In the genomic region with DNA sequence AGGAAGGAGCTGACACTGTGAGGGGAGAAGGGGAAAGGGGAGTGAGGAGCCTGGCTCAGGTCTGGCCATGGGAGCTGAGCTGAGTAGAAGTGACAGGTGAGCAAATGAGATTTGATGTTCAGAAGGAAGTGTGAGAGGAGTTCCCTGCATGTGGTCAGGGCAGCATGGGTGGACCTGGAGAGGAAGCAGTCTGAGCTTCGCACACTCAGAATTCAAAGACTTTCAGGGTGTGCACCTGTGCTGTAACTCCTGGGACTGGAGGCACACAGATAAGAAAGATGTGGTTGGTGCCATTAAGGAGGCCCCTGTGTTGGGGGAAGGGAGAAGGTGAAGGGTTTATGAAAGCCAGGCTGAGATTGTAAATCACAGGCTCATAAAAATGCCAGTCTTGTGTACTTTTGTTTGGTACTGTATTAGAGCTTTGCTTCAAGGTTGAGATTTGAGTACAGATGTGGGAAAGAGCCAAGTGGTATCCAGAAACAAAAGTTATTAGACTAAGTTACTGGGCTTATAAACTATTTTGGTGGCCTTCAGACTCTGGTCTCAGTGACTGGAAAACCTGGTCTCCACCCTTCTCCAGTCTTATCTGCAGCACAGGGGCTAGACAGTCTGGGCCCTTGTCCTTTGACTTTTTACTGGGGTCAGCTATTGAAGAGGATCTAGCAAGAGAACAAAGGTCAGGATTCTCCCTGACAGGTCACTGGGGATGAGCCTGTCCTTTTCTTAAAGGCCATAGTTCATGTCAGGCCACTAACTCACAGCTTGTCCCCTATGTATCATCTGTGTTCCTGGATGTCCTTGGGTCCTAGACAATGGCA, we compare ENCODE assay signal across 12 mouse cellular contexts. TPM values are rescaled to one million over a fixed set of nuclear protein-coding genes. Genes with fewer than 3 reads are reported as not detected.
DNase-seq lines count a peak whose midpoint lies in the region; ATAC-seq lines count a peak whose summit lies in the region.
"Had no signal": no experiment of that assay in that cellular context is flagged by ENCODE, and none has a peak within 500 bp of the region (broad histone marks: within the 10 kb centered on the region; RNA-seq: fewer than 3 reads in every experiment).

No protein-coding gene starts in this region.

- H3K4me2 ChIP-seq in limb, embryonic 11.5 days (ENCODE audit: low read depth, severe bottlenecking), result no peak overlapping the region
- H3K4me2 ChIP-seq in intestine, embryonic 14.5 days (ENCODE audit: low read length), result no peak overlapping the region
- H3K4me2 ChIP-seq in stomach, embryonic 14.5 days (replicated peaks; ENCODE audit: low read depth, low read length), result no peak overlapping the region
- H3K4me2 ChIP-seq: embryonic facial prominence, embryonic 12.5 days; liver, embryonic 13.5 days had no signal

- no peak overlapping the region for H3K27ac ChIP-seq in limb, embryonic 11.5 days (replicated peaks; ENCODE audit: low read depth, low read length)
- H3K27ac ChIP-seq in limb, embryonic 10.5 days, result no peak overlapping the region
- peak overlapping the region; percentile 54 for H3K27ac ChIP-seq in intestine, embryonic 14.5 days (ENCODE audit: low read depth)
- no peak overlapping the region for H3K27ac ChIP-seq in stomach, embryonic 14.5 days (ENCODE audit: low read length)
- H3K27ac ChIP-seq: embryonic facial prominence, embryonic 12.5 days; liver, embryonic 13.5 days had no signal

- ATAC-seq in limb, embryonic 11.5 days (ENCODE audit: insufficient number of reproducible peaks, low FRiP score, low TSS enrichment, low read depth), result no peak
- ATAC-seq in intestine, embryonic 14.5 days (replicated peaks; ENCODE audit: low FRiP score, low TSS enrichment, low read depth), result peak; percentile 97
- 0 out of 2 replicates have a peak, but pooled peaks have one; percentile 49 for ATAC-seq in stomach, embryonic 14.5 days (ENCODE audit: insufficient number of reproducible peaks, insufficient read depth, low FRiP score, low read depth)
- ATAC-seq: inflammation-experienced regulatory T-cells, adult 6 months had no signal

- H3K9ac ChIP-seq in limb, embryonic 11.5 days (ENCODE audit: low read length), result no peak overlapping the region
- H3K9ac ChIP-seq in intestine, embryonic 14.5 days (ENCODE audit: low read length), result no peak overlapping the region
- no peak overlapping the region for H3K9ac ChIP-seq in stomach, embryonic 14.5 days (replicated peaks; ENCODE audit: low read depth, low read length)
- H3K9ac ChIP-seq: embryonic facial prominence, embryonic 12.5 days; liver, embryonic 13.5 days had no signal

- peak; percentile 42 for DNase-seq in limb, embryonic 11.5 days (ENCODE audit: low spot score)
- no peak for DNase-seq in limb, embryonic 10.5 days (ENCODE audit: low spot score)
- peak; percentile 41 for DNase-seq in embryo, embryonic 11.5 days (ENCODE audit: low read depth, low spot score)
- DNase-seq in intestine, embryonic 14.5 days (ENCODE audit: low spot score), result peak; percentile 61
- no peak for DNase-seq in layer of hippocampus, postnatal 10 days (ENCODE audit: low spot score in 2 of 2)
- DNase-seq in B cell, adult 2 months, result no peak
- DNase-seq: cerebellum, adult 9-10 months; liver, embryonic 13.5 days; right cerebral cortex, postnatal 4 days had no signal

- no peaks in the 10 kb centered on the region for H3K36me3 ChIP-seq in limb, embryonic 11.5 days (ENCODE audit: control insufficient read depth, insufficient read depth, low read length)
- no peaks in the 10 kb centered on the region for H3K36me3 ChIP-seq in limb, embryonic 10.5 days
- no peaks in the 10 kb centered on the region for H3K36me3 ChIP-seq in intestine, embryonic 14.5 days (ENCODE audit: control insufficient read depth, insufficient read depth, low read length)
- H3K36me3 ChIP-seq in stomach, embryonic 14.5 days (ENCODE audit: control insufficient read depth, insufficient read depth, low read length), result no peaks in the 10 kb centered on the region
- H3K36me3 ChIP-seq: embryonic facial prominence, embryonic 12.5 days; liver, embryonic 13.5 days had no signal

- peaks cover 6% of the 10 kb centered on the region for H3K4me1 ChIP-seq in limb, embryonic 11.5 days (ENCODE audit: control insufficient read depth, insufficient read depth, low read length)
- peaks cover 25% of the 10 kb centered on the region for H3K4me1 ChIP-seq in limb, embryonic 10.5 days
- peaks cover 16% of the 10 kb centered on the region; the same call in 1 of the 2 replicates for H3K4me1 ChIP-seq in intestine, embryonic 14.5 days (replicated peaks; ENCODE audit: control insufficient read depth, insufficient read depth, low read length)
- H3K4me1 ChIP-seq in stomach, embryonic 14.5 days (ENCODE audit: control insufficient read depth, insufficient read depth, low read length), result peaks cover 4% of the 10 kb centered on the region; the same call in 1 of the 2 replicates
- H3K4me1 ChIP-seq: embryonic facial prominence, embryonic 12.5 days; liver, embryonic 13.5 days had no signal

- no peaks in the 10 kb centered on the region for H3K9me3 ChIP-seq in limb, embryonic 11.5 days (ENCODE audit: control insufficient read depth, low read length)
- H3K9me3 ChIP-seq in limb, embryonic 10.5 days (replicated peaks), result no peaks in the 10 kb centered on the region
- no peaks in the 10 kb centered on the region for H3K9me3 ChIP-seq in intestine, embryonic 14.5 days (ENCODE audit: control insufficient read depth, low read length)
- H3K9me3 ChIP-seq in stomach, embryonic 14.5 days (ENCODE audit: control insufficient read depth, low read depth, low read length), result no peaks in the 10 kb centered on the region
- H3K9me3 ChIP-seq: embryonic facial prominence, embryonic 12.5 days; liver, embryonic 13.5 days had no signal

- H3K27me3 ChIP-seq in limb, embryonic 11.5 days (ENCODE audit: control insufficient read depth, insufficient read depth, low read length), result no peaks in the 10 kb centered on the region
- H3K27me3 ChIP-seq in limb, embryonic 10.5 days (ENCODE audit: low read depth, poor library complexity, severe bottlenecking), result no peaks in the 10 kb centered on the region
- H3K27me3 ChIP-seq in intestine, embryonic 14.5 days (replicated peaks; ENCODE audit: control insufficient read depth, insufficient read depth, low read length), result no peaks in the 10 kb centered on the region
- H3K27me3 ChIP-seq in stomach, embryonic 14.5 days (ENCODE audit: control insufficient read depth, insufficient read depth, low read length), result no peaks in the 10 kb centered on the region
- H3K27me3 ChIP-seq: embryonic facial prominence, embryonic 12.5 days; liver, embryonic 13.5 days had no signal

- 14% methylated on average over 1 of the region's 1 CpGs for WGBS in limb, embryonic 11.5 days
- 15% methylated on average over 1 of the region's 1 CpGs for WGBS in limb, embryonic 10.5 days
- WGBS in intestine, embryonic 14.5 days, result 32% methylated on average over 1 of the region's 1 CpGs
- WGBS in stomach, embryonic 14.5 days, result 46% methylated on average over 1 of the region's 1 CpGs

- H3K4me3 ChIP-seq in limb, embryonic 11.5 days (ENCODE audit: low read depth, low read length), result no peak overlapping the region
- H3K4me3 ChIP-seq in limb, embryonic 10.5 days, result no peak overlapping the region
- no peak overlapping the region for H3K4me3 ChIP-seq in intestine, embryonic 14.5 days (ENCODE audit: low read depth, low read length)
- H3K4me3 ChIP-seq in stomach, embryonic 14.5 days (ENCODE audit: low read depth, low read length), result no peak overlapping the region
- H3K4me3 ChIP-seq: embryonic facial prominence, embryonic 12.5 days; liver, embryonic 13.5 days had no signal

RNA-seq across cellular contexts. Expression of a gene that starts 13.0 kb away (rescaled TPM):
- polyA plus RNA-seq in limb, embryonic 11.5 days (2014; fragmentation: Nextera tagmentation; extraction: Ambion mirVana), result 9.3 and 9.4 TPM in 2 replicates
- 3.4 and 5.0 TPM in 2 replicates for polyA plus RNA-seq in limb, embryonic 10.5 days (2016; fragmentation: Nextera tagmentation; extraction: Ambion mirVana)
- polyA plus RNA-seq in intestine, embryonic 14.5 days (2014; fragmentation: Nextera tagmentation; extraction: Ambion mirVana), result 33.1 and 37.7 TPM in 2 replicates
- polyA plus RNA-seq in stomach, embryonic 14.5 days (2014; fragmentation: Nextera tagmentation; extraction: Ambion mirVana), result 35.5 and 36.3 TPM in 2 replicates
- total RNA-seq in layer of hippocampus, postnatal 10 days (2021), result 10 to 100 TPM in 1 of 2 experiments, 1 to 10 TPM in 1; 8.2 to 11.4 TPM

Comparison
In these comparisons a context has a peak if more than half of its experiments do, and no peak if none do; other contexts are left out.
1. DNase-seq: peak in limb, embryonic 11.5 days (single experiment), embryo, embryonic 11.5 days (single experiment) and intestine, embryonic 14.5 days (single experiment); none in limb, embryonic 10.5 days (single experiment), layer of hippocampus, postnatal 10 days (0 of 2) and B cell, adult 2 months (0 of 2).